Mouse (Mus musculus): ENCODE measurements around the gene Nisch.

Gene Nisch

DNA sequence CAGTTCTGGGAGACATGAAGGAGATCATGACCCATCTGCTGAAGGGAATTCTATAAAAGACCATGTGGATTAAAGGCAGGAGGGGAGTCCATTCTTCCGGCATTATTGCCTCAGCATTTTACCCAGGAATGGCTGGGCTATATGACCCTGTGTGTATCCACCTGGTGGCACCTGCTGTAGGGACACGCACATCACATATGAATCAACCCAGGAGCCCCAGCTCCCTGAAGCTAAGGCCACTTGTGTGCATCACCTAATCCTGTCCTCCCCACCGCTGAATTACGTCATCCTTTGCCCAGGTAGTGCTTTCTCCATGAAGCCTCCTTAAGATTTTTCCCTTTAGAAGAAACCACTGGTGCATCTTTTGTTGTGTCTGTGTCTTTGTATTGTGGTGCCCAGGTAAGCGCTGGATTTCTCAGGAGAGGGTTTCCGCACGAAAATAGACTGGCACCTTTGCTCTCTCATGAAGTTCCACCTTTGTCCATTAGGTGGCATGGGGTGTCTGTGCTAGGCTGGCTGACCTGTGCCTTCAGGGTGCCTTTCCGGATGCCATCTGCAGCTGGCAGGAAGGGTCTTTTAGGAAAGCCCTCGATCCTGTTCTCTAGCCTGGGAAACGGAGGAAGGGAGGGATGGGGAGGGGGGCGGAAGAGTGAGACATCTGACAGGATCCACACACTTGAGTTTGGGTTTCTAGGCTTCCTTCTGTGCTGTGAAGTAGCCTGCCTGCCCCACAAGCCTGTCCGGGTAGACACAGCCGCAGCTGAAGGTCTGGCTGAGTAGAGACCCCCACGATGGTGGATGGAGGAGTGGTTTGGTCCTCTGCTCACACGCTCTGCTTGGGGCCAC lies 1.4 kb downstream of the Nisch start:
- peak; percentile 73 for DNase-seq (ENCODE audit: low read depth, low spot score)

DNA sequence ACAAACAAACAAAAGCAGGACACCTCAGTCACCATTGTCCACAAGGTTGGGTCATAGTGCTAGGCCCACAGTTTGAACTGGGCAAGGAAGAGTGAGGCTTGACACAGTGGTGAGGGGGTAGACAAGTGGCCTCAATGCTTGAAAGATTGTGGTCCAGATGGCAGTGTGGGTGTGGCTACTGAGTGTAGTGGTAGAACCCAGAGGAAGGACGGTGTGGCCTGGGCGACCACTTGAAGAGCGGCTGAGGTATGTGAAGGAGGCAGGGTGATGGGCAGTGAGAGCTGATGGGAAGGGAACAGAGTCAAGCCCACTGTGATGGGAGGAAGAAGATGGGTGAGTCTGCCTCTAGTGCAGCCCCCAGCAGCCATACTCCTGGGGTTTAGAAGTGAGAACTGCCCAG lies 2.1 kb downstream of the Nisch start:
- DNase-seq (ENCODE audit: low read depth, low spot score) = no peak

DNA sequence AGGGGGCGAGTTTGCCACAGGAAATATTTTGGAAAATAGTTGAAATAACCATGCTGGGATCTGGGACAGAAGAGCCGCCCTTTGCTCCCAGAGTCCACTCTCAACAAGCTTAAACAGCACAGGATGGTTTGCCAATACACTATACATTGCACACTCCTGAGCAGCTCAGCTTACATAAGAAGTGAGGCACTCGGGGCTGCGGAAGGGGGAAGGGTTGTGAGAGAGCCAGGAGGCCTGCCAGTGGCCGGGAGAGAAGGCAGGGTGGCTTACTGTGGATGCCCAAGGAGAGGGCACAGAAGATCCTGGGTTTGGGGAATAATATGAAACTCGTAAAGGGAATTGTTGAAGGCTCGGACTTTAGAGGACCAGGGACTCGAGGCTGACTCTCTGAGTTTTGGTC lies 2.9 kb downstream of the Nisch start:
- DNase-seq (ENCODE audit: low read depth, low spot score) = no peak

- no peak for DNase-seq (ENCODE audit: low read depth, low spot score)
Measured at GRCm38 (mm10) chr14:31212499-31212898, 4.2 kb downstream of the Nisch start.

- no peak for DNase-seq (ENCODE audit: low read depth, low spot score)
Measured at GRCm38 (mm10) chr14:31211854-31212253, 4.9 kb downstream of the Nisch start.

GRCm38 (mm10) chr14:31209133-31209557 lies 7.6 kb downstream of the Nisch start:
- DNase-seq (ENCODE audit: low read depth, low spot score) = no peak

DNA sequence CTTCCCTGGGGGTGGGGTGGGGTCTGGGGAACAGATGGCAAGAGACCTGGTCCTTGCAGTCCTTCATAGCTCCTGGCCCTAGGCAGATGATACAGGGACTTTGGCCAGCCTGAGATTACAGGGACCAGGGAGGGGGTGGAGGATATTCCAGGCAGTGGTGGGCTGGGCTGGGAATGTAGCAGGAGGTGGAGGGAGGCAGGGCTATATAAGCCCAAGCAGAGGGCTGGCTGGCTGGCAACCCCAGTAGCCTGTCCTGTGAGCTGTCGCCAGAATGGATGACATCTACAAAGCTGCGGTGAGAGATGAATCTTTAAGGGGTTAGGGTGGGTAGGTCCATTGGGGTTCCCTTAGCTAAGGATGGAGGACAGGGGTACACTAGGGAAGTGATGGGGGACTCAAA lies 8.7 kb downstream of the Nisch start, which contains the start of gene Tnnc1:
Gene Tnnc1 (plus strand): TSS at position 229 of the 400 bp plus-strand sequence.
- DNase-seq (ENCODE audit: low read depth, low spot score) = no peak

GRCm38 (mm10) chr14:31207070-31207830 lies 9.5 kb downstream of the Nisch start:
- no peak for DNase-seq (ENCODE audit: low read depth, low spot score)

DNA sequence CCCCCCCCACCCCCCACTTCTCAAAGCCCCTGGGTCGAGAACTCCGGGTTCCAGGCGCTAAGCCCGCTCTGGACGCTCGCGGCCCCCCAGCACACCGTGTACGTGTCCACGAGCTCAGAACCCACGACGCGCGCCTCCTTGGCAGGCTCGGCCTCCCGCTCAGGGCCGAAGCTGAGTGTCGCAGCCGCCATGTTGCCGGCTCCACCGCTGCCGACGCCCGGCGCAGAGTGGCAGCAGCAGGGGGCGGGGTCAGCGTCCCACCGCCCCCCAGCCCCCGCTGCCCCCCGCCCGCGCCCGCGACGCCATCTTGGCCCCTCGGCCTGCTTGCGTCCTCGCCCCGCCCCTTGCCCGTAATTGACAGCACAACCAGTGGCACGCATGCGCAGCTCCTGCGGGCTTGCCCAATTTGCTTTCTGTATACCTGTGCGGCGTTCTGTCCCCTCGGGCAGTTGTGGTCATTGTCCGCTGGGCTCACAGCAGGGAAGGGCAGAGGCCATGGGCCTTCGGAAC lies 10.2 kb downstream of the Nisch start:
- peak; percentile 94 for DNase-seq (ENCODE audit: low read depth, low spot score)

DNA sequence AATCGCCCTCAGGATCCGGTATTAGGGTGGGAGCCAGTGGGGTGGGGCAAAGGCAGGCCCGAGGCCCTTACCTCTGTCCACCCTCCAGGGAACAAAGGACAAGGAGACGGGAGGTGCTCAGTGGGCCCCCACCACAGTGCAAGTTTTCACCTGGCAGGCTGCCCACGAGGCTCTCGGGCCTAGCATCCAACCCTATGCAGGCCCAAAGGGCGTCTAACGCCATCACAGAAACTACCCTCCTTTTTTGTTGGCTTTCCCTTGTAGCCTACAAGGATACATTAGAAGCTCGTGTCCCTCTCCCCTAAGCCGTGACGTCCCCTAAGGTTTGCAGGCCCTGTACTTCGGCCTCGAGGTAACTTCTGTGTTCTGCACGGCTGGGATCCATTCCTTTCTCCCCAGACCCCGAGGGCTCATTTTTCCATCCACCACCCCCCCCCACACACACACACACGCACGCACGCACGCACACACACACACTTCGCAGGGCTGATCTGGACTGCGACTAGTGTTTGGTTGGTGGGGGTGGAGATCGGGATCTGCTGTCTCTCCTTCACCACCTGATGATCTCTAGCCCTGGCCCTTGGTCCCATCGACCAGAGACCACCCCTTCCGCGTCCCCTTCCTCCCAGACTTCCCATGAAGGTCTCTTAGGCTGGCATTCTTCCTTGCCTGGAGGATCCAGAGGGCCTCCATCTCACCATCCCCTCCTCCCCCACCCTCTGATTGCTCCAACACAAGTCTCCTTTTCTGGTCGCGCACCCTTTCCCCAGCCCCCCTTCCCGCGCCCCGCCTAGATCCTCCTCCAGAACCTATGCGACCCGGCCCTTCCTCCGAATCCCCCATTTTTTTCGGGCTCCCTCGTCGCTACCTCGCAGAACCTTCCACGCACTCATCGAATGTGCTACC lies 10.9 kb downstream of the Nisch start:
- DNase-seq (ENCODE audit: low read depth, low spot score) = peak; percentile 52

GRCm38 (mm10) chr14:31205244-31205561 lies 11.5 kb downstream of the Nisch start:
- DNase-seq (ENCODE audit: low read depth, low spot score) = no peak

DNA sequence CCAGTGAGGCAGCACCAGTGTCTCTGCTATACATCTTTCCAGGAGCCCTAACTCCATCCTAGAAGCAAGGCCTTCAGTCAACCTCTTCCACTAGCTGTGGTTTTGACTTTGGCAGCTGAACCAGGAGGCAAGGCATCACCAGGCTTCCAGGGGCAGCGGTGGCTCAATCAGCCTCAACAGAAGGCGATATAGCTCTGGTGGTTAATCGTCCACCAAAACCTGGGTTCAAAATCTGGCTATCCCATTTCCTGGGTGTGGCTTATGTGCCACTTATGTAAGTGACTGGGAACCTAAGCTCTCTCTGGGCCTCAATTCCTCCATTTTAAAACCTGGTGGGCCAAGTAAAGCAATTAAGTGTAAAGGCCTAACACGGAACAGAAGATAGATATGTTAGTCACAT lies 11.9 kb downstream of the Nisch start:
- no peak for DNase-seq (ENCODE audit: low read depth, low spot score)

DNA sequence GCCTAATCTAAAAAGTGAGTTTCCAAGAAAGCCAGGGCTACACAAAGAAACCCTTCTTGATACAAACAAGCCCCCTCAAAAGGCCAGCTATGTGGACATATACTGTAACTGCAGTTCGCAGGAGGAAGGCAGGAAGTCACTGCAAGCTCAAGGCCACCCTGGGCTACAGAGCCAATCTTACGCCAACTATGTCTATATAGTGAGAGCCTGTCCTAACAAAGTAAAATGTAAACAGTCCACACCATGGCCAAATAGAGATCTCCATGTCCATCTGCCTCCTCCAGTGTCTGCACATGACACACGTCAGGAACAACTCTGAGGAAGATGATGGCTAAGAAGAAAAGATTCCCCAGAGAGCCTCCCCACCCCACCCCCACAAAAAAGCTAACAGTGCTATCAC lies 16.7 kb downstream of the Nisch start:
- DNase-seq (ENCODE audit: low read depth, low spot score) = no peak

DNA sequence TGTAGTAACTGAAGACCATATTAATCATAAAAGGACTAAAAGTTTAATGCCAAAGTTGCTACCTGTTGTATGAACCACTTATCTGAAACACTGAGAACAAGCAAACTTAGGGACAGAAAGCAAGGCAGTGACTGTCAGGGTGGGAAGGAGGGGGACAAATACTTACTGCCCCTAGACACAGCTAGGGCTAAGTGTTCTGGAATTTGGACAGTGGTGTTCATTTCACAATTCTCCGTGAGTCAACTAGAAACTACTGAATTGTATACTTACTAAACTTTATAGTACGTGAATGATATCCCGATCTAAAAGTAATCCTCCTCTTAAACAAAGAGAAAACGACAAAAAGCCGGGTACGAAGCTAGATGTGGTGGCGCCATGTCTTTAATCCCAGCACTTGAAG lies 17.1 kb downstream of the Nisch start:
- DNase-seq (ENCODE audit: low read depth, low spot score) = no peak

GRCm38 (mm10) chr14:31197547-31198516 lies 18.9 kb downstream of the Nisch start:
- DNase-seq (ENCODE audit: low read depth, low spot score) = peak; percentile 68

GRCm38 (mm10) chr14:31195968-31196367 lies 20.8 kb downstream of the Nisch start:
- peak; percentile 70 for DNase-seq (ENCODE audit: low read depth, low spot score)

GRCm38 (mm10) chr14:31195521-31195920 lies 21.2 kb downstream of the Nisch start:
- no peak for DNase-seq (ENCODE audit: low read depth, low spot score)

- peak; percentile 59 for DNase-seq (ENCODE audit: low read depth, low spot score)
Measured at GRCm38 (mm10) chr14:31194891-31195513, 21.7 kb downstream of the Nisch start.

DNA sequence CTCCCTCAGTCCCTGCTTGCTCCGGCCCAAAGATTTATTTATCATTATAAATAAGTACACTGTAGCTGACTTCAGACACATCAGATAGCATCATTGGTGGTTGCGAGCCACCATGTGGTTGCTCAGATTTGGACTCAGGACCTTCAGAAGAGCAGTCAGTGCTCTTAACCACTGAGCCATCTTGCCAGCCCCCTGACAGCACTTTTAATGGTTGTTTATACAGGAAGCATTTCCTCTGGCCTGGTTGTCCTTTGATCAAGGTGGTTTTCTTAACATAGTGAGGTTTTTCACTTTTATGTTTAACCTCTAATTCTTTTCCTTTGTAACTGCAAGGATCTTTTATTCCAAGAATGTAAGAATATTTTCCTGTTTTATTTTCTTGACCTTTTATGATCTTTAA lies 22.3 kb downstream of the Nisch start:
- peak; percentile 58 for DNase-seq (ENCODE audit: low read depth, low spot score)

DNA sequence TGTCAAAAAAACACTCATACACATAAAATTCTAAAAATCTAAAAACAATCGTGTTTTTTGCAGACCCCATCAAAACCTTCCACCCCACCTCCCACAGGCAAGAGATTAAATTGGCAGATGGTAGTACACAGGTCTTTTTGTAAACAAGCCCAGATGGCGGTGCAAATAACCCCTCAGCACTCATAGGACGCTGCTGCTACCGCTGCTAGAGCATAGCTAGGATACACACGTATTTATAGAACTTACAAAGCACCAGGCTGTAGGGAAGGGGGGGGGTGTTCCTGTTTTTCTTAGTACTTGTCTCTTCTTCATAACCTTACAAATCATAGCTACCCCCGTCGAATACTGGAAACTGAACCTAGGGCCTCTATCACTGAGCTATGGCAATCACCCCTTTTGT lies 23.0 kb downstream of the Nisch start:
- DNase-seq (ENCODE audit: low read depth, low spot score) = no peak
